Mouse (Mus musculus) spleen, adult 2 months (tissue): ENCODE measurements at regions not wholly inside any gene's neighbourhood (a gene's known extent, or its start where the extent isn't known, plus 50 kb on each side); places are given as distances from the start of the nearest gene placed in this dataset.
"Not testable (repeated sequence)": the region's sequence is repeated elsewhere in the genome, so short reads cannot be mapped to it uniquely, and the experiment has no call there.

Source experiments
- CTCF ChIP-seq: fragments of 200-500 bp; IDR thresholded peaks from 2 replicates; pipeline ENCODE4 v1.5.1; 2011; ENCODE audit warnings: mild to moderate bottlenecking, inconsistent platforms; ENCODE audit not compliant: insufficient read depth, insufficient read length, insufficient replicate concordance; ENCODE audit errors: extremely low read depth
- POLR2A ChIP-seq: fragments of 200-500 bp; IDR thresholded peaks from 2 replicates; pipeline ENCODE4 v1.6.1; 2011; ENCODE audit warnings: low read depth, low read length, inconsistent platforms

GRCm38 (mm10) chr12:115648161-115648560 is 399.4 kb upstream of the Zfp386 start:
- TF ChIP-seq CTCF, POLR2A: not testable (repeated sequence)
